Mouse (Mus musculus) neural tube, embryonic 12.5 days (tissue): Measurements from ENCODE around the gene Oxld1. TPM values are rescaled to one million over a fixed set of nuclear protein-coding genes. Genes with fewer than 3 reads are reported as not detected.

Source experiments
- polyA plus RNA-seq: library from polyadenylated mRNA; unstranded; fragments of >200 nt; fragmentation: Nextera tagmentation; extraction: Ambion mirVana; gene quantifications from 2 replicates; pipeline ENCODE4 v1.2.1, GENCODE M21; 2016

The Oxld1 gene
- polyA plus RNA-seq, 1 experiment from 2014 or later = 13.8 TPM

Other genes starting within 250 kb of the Oxld1 start
- 21.6 and 22.8 TPM in 2 replicates for gene Bahcc1, start 225.1 kb downstream of the Oxld1 start, polyA plus RNA-seq
- gene Actg1, start 109.5 kb downstream of the Oxld1 start, polyA plus RNA-seq = 3,655 and 3,681 TPM in 2 replicates
- 1.1 and 1.6 TPM in 2 replicates for gene Fscn2, start 96.5 kb downstream of the Oxld1 start, polyA plus RNA-seq
- gene Faap100, start 79.3 kb downstream of the Oxld1 start, polyA plus RNA-seq = 51.0 and 53.4 TPM in 2 replicates
- 47.2 and 54.6 TPM in 2 replicates for gene Nploc4, start 20.4 kb downstream of the Oxld1 start, polyA plus RNA-seq
- gene Tspan10, start 15.4 kb downstream of the Oxld1 start, polyA plus RNA-seq = 0.15 TPM in 1 of 2 replicates, not detected in the other
- 0.27 and 0.32 TPM in 2 replicates for gene Pde6g, start 4.6 kb downstream of the Oxld1 start, polyA plus RNA-seq
- 30.9 and 34.7 TPM in 2 replicates for gene Ccdc137, start within 50 bp of the Oxld1 start, polyA plus RNA-seq
- gene Arl16, start 9.5 kb upstream of the Oxld1 start, polyA plus RNA-seq = 63.6 and 64.5 TPM in 2 replicates
- 116 and 117 TPM in 2 replicates for gene Mrpl12, start 26.5 kb upstream of the Oxld1 start, polyA plus RNA-seq
- 37.9 TPM in 2 replicates for gene Slc25a10, start 33.8 kb upstream of the Oxld1 start, polyA plus RNA-seq
- gene Gcgr, start 72.6 kb upstream of the Oxld1 start, polyA plus RNA-seq = 0.13 and 0.22 TPM in 2 replicates
- gene Mcrip1, start 91.7 kb upstream of the Oxld1 start, polyA plus RNA-seq = 234 and 239 TPM in 2 replicates
- gene Ppp1r27, start 93.1 kb upstream of the Oxld1 start, polyA plus RNA-seq = not detected in 2 replicates
- gene P4hb, start 115.2 kb upstream of the Oxld1 start, polyA plus RNA-seq = 425 and 451 TPM in 2 replicates
- gene Arhgdia, start 123.6 kb upstream of the Oxld1 start, polyA plus RNA-seq = 582 and 606 TPM in 2 replicates
- 509 and 592 TPM in 2 replicates for gene Alyref, start 140.3 kb upstream of the Oxld1 start, polyA plus RNA-seq
- gene Anapc11, start 140.4 kb upstream of the Oxld1 start, polyA plus RNA-seq = 162 and 172 TPM in 2 replicates
- gene Npb, start 150.4 kb upstream of the Oxld1 start, polyA plus RNA-seq = 0.80 and 0.83 TPM in 2 replicates
- gene Pcyt2, start 159.9 kb upstream of the Oxld1 start, polyA plus RNA-seq = 151 and 155 TPM in 2 replicates
- gene Sirt7, start 167.2 kb upstream of the Oxld1 start, polyA plus RNA-seq = 46.8 and 56.5 TPM in 2 replicates
- gene Mafg, start 175.5 kb upstream of the Oxld1 start, polyA plus RNA-seq = 39.7 and 40.4 TPM in 2 replicates
- gene Pycr1, start 185.7 kb upstream of the Oxld1 start, polyA plus RNA-seq = 27.2 and 27.8 TPM in 2 replicates
- gene Myadml2, start 190.1 kb upstream of the Oxld1 start, polyA plus RNA-seq = 0.81 and 1.1 TPM in 2 replicates
- 3.1 and 3.4 TPM in 2 replicates for gene Notum, start 203.1 kb upstream of the Oxld1 start, polyA plus RNA-seq
- 139 and 155 TPM in 2 replicates for gene Aspscr1, start 214.9 kb upstream of the Oxld1 start, polyA plus RNA-seq